Mouse (Mus musculus) erythroblast, embryonic 14.5 days (primary cell): ENCODE data around the gene Bptf.

ENCODE experiments used
- GATA1 ChIP-seq: IDR thresholded peaks from 2 replicates; pipeline ENCODE4 v1.6.1; 2012; ENCODE audit warnings: low read length, inconsistent platforms, mixed read lengths
- TAL1 ChIP-seq: IDR thresholded peaks from 3 replicates; pipeline ENCODE4 v1.6.1; 2012; ENCODE audit warnings: low read length, inconsistent platforms, mixed read lengths

DNA sequence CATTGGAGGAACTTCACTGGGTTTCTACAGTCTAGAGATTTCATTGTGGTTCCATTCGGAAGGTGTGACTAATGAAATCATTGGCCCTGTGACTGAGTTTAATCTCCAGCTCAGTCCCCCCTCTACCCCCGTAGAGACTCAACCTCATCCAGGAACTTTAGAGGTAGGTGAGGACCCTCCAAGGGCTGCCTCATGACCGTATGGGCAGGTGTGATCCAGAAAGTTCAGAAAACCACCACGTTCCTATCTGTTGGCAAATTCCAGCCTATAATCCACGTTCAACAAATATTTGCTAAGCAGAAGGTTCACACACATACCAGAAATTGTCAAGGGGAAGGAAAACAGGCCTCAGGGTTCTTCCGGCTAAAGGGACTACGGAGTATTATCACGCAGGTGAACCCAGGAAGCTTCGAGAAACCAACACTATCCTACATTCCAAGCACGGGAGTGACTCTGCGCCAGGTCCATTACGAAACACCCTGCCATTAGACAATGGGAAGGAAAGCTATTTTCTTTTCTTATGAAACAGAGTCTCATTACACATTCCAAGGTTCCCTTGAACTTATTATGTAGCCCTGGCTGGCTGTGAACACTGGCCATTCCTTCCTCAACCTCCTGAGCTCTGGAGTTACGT, 109.8 kb downstream of the Bptf start:
- no peak for TF ChIP-seq GATA1
- no peak for TF ChIP-seq TAL1
